Mouse (Mus musculus) liver, postnatal 0 days (tissue): Measurements from ENCODE around the gene Ankrd39. TPM values are rescaled to one million over a fixed set of nuclear protein-coding genes. Genes with fewer than 3 reads are reported as not detected.
A peak's percentile ranks its signal among the peaks of the same experiment; 100 is the strongest.

ENCODE experiments used
- ATAC-seq: fragments of 200-750 bp; cut with Nextera tagmentation; 2 replicates; pipeline ENCODE4 v1.8.0; 2017; ENCODE audit warnings: mild to moderate bottlenecking, moderate library complexity
- DNase-seq: peaks from one replicate; pipeline ENCODE4 v3.0.0-alpha.2; 2016
- H3K27ac ChIP-seq: fragments of 300-500 bp; sonication (generic); 2 replicates; pipeline ENCODE4 v1.5.1; 2014; ENCODE audit warnings: antibody characterized with exemption, moderate library complexity, mild to moderate bottlenecking, low read depth
- H3K27me3 ChIP-seq: fragments of 300-500 bp; sonication (generic); 2 replicates; pipeline ENCODE4 v1.6.1; 2014; ENCODE audit warnings: low read length, control low read depth, mixed read lengths; ENCODE audit not compliant: insufficient read depth
- H3K36me3 ChIP-seq: fragments of 300-500 bp; sonication (generic); replicated peaks from 2 replicates; pipeline ENCODE4 v1.6.1; 2014; ENCODE audit warnings: mild to moderate bottlenecking, control low read depth, low read length, moderate library complexity, mixed read lengths; ENCODE audit not compliant: insufficient read depth
- H3K4me1 ChIP-seq: fragments of 300-500 bp; sonication (generic); 2 replicates; pipeline ENCODE4 v1.6.1; 2014; ENCODE audit warnings: antibody characterized with exemption, mild to moderate bottlenecking, control low read depth; ENCODE audit not compliant: insufficient read depth
- H3K4me2 ChIP-seq: fragments of 300-500 bp; sonication (generic); 2 replicates; pipeline ENCODE4 v1.6.1; 2014; ENCODE audit warnings: low read depth, mild to moderate bottlenecking, low read length, moderate library complexity, mixed read lengths
- H3K4me3 ChIP-seq: fragments of 300-500 bp; sonication (generic); 2 replicates; pipeline ENCODE4 v1.5.1; 2014; ENCODE audit warnings: low read depth, low read length
- H3K9ac ChIP-seq: fragments of 300-500 bp; sonication (generic); replicated peaks from 2 replicates; pipeline ENCODE4 v1.6.1; 2014; ENCODE audit warnings: mild to moderate bottlenecking, moderate library complexity
- H3K9me3 ChIP-seq: fragments of 300-500 bp; sonication (generic); 2 replicates; pipeline ENCODE4 v1.6.1; 2016; ENCODE audit warnings: mild to moderate bottlenecking, control low read depth, low read length, mixed read lengths
- CTCF ChIP-seq: sonication (generic); IDR thresholded peaks from 2 replicates; pipeline ENCODE4 v1.5.1; 2016; ENCODE audit warnings: antibody characterized with exemption, low read depth
- EP300 ChIP-seq: IDR thresholded peaks from 2 replicates; pipeline ENCODE4 v1.6.1; 2016; ENCODE audit warnings: antibody characterized with exemption, low read depth, mild to moderate bottlenecking
- WGBS: fragments of 180-500 bp; shearing (Covaris S2); extraction: QIAGEN DNeasy Blood & Tissue Kit; methylation state at CpG from one replicate; pipeline ENCODE4 v1.1.7; 2014; ENCODE audit not compliant: insufficient replicate concordance; 5-methylcytosine and 5-hydroxymethylcytosine counted together
- polyA plus RNA-seq: library from polyadenylated mRNA; unstranded; fragments of >200 nt; fragmentation: Nextera tagmentation; extraction: Ambion mirVana; gene quantifications from 2 replicates; pipeline ENCODE4 v1.2.1, GENCODE M21; 2015

Ankrd39 gene
- polyA plus RNA-seq, 1 experiment from 2014 or later: 7.4 TPM

- no peak overlapping the region for H3K27ac ChIP-seq
- peaks cover 6% of the 10 kb centered on the region; the same call in 1 of the 2 replicates for H3K36me3 ChIP-seq
- H3K9me3 ChIP-seq: no peaks in the 10 kb centered on the region
- H3K4me3 ChIP-seq: no peak overlapping the region
- H3K9ac ChIP-seq: no peak overlapping the region
- TF ChIP-seq EP300 (no peak), CTCF (no peak)
- H3K4me2 ChIP-seq: no peak overlapping the region
- 78% methylated on average over 8 of the region's 8 CpGs for WGBS
- DNase-seq (no peak), ATAC-seq (no peak)
- peaks cover 16% of the 10 kb centered on the region for H3K4me1 ChIP-seq
- no peaks in the 10 kb centered on the region for H3K27me3 ChIP-seq
These were observed 16.8 kb downstream of the Ankrd39 start for GRCm38 (mm10) chr1:36530485-36530884.

DNA sequence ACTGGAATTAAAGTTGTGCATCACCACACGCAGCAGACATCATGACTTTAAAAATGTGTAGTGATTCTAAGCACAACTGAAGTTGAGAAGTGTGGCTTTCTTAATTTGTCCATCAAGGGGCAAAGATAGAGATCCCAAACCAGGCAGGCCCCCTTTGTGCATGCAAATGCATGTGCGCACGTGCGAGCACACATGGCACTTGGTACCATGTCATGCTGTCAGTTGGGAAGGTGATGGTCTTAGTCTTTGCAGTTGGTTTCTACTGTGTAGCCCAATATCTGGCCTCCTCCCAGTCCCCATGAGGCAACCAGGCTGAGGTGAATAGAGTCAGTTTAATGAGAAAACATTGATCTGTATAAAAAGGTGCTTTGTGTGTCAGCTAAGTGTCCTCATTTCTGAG is 17.4 kb downstream of the Ankrd39 start:
- peaks cover 11% of the 10 kb centered on the region for H3K4me1 ChIP-seq
- H3K4me2 ChIP-seq: no peak overlapping the region
- TF ChIP-seq CTCF: no peak
- DNase-seq (no peak), ATAC-seq (no peak)
- no peak overlapping the region for H3K9ac ChIP-seq
- H3K9me3 ChIP-seq: no peaks in the 10 kb centered on the region
- H3K36me3 ChIP-seq: peaks cover 11% of the 10 kb centered on the region
- H3K27ac ChIP-seq: no peak overlapping the region
- 93% methylated on average over 4 of the region's 4 CpGs for WGBS
- H3K27me3 ChIP-seq: no peaks in the 10 kb centered on the region
- H3K4me3 ChIP-seq: no peak overlapping the region

GRCm38 (mm10) chr1:36529274-36529673 is 18.0 kb downstream of the Ankrd39 start:
- peaks cover 7% of the 10 kb centered on the region for H3K4me1 ChIP-seq
- H3K4me3 ChIP-seq: no peak overlapping the region
- no peak overlapping the region for H3K4me2 ChIP-seq
- no peak for TF ChIP-seq CTCF
- no peak for TF ChIP-seq EP300
- ATAC-seq (no peak), DNase-seq (no peak)
- WGBS: 83% methylated on average over 4 of the region's 4 CpGs
- peaks cover 15% of the 10 kb centered on the region for H3K36me3 ChIP-seq
- no peaks in the 10 kb centered on the region for H3K9me3 ChIP-seq
- H3K9ac ChIP-seq: no peak overlapping the region
- no peaks in the 10 kb centered on the region for H3K27me3 ChIP-seq
- no peak overlapping the region for H3K27ac ChIP-seq

DNA sequence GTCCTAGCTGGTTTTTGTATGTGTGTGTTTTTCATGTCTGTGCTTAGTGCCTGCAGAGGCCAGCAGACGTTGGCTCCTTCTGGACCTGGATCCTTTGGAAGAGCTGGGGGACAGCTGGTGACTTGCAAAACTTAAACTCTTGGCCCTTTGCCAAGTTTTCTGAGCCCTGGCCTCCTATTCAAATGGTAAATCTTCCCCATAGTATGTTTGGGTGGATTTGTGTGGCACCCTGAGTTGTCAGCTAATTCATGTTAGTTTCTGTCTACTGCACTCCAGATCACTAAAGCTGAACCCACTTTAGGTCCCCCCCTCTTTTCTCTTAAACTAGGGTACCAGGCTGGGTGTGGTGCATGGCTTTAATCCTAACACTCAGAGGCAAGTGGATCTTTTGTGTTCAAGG is 18.9 kb downstream of the Ankrd39 start:
- no peak for ATAC-seq
- DNase-seq: no peak
- TF ChIP-seq CTCF (no peak), EP300 (no peak)
- no peaks in the 10 kb centered on the region for H3K9me3 ChIP-seq
- 23% methylated on average over 1 of the region's 1 CpGs for WGBS
- H3K27ac ChIP-seq: no peak overlapping the region
- no peak overlapping the region for H3K4me3 ChIP-seq
- no peaks in the 10 kb centered on the region for H3K27me3 ChIP-seq
- peaks cover 17% of the 10 kb centered on the region for H3K36me3 ChIP-seq
- no peak overlapping the region for H3K4me2 ChIP-seq
- no peak overlapping the region for H3K9ac ChIP-seq
- peaks cover 7% of the 10 kb centered on the region for H3K4me1 ChIP-seq

DNA sequence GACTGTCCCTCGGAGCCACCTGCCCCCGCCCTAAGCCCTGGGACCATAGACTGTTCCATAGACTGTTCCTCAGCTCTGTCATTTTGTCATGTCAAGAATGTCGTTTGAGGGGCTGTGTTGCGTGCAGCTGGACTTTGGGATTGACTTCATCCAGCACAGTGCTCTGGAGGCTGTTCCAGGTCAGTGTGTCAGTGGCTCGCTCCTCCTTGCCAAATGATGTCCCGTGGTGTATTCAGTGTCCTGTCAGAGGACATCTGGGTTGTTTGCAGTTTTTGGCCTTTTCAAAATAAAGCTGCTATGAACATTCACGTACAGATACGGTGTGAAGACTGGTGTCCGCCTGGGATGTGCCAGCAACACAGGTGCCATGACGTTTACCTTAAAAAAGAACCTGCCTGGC is 20.3 kb downstream of the Ankrd39 start:
- Histone ChIP-seq H3K27ac (peak overlapping the region; percentile 50), H3K4me2 (no peak overlapping the region), H3K4me1 (peaks cover 7% of the 10 kb centered on the region), H3K36me3 (peaks cover 24% of the 10 kb centered on the region), H3K9ac (no peak overlapping the region), H3K27me3 (no peaks in the 10 kb centered on the region), H3K9me3 (no peaks in the 10 kb centered on the region), H3K4me3 (no peak overlapping the region)
- TF ChIP-seq EP300 (no peak), CTCF (no peak)
- DNase-seq: peak; percentile 42
- ATAC-seq: peak; percentile 82
- 67% methylated on average over 10 of the region's 10 CpGs for WGBS

GRCm38 (mm10) chr1:36525774-36526173 is 21.5 kb downstream of the Ankrd39 start:
- Histone ChIP-seq H3K4me1 (peaks cover 7% of the 10 kb centered on the region), H3K36me3 (peaks cover 35% of the 10 kb centered on the region), H3K27me3 (no peaks in the 10 kb centered on the region), H3K4me3 (no peak overlapping the region), H3K9ac (no peak overlapping the region), H3K27ac (peak overlapping the region; percentile 57; the same call in 1 of the 2 replicates), H3K4me2 (no peak overlapping the region), H3K9me3 (no peaks in the 10 kb centered on the region)
- TF ChIP-seq CTCF: no peak
- no peak for TF ChIP-seq EP300
- DNase-seq (peak; percentile 48), ATAC-seq (peak; percentile 66)
- 68% methylated on average over 12 of the region's 12 CpGs for WGBS

DNA sequence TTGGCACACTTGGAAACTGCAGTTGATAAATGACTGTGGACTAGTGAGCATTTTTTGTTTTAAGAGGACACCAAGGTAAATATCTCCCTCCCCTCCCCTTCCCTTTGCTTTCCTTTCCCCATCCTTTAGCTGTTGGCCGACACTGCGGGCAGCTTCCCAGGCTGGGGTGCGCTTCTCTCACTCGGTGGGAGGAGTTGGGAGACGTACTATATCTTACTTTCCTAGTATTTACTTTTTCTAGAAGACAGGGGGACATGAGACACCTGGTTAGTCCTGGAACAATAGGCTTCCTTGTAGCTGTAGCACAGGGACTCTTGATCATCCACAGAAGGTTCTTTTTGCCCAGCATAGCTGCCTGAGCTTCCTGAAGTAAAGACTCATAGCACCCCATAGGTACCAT is 23.2 kb downstream of the Ankrd39 start:
- WGBS: 81% methylated on average over 5 of the region's 5 CpGs
- no peak for TF ChIP-seq CTCF
- no peak for TF ChIP-seq EP300
- DNase-seq (no peak), ATAC-seq (no peak)
- Histone ChIP-seq H3K9ac (no peak overlapping the region), H3K4me1 (peaks cover 7% of the 10 kb centered on the region), H3K27ac (no peak overlapping the region), H3K4me3 (no peak overlapping the region), H3K4me2 (no peak overlapping the region), H3K9me3 (no peaks in the 10 kb centered on the region), H3K27me3 (no peaks in the 10 kb centered on the region), H3K36me3 (peaks cover 45% of the 10 kb centered on the region)
